Mouse (Mus musculus) lung, postnatal 36 days (tissue): ENCODE results near the gene Cryab.

Source experiments
- DNase-seq: peaks from one replicate; pipeline ENCODE4 v3.0.0; 2022; ENCODE audit warnings: mixed read lengths

Gene Cryab

GRCm38 (mm10) chr9:50751323-50751722 is at the start of gene Cryab:
Gene Cryab, plus strand, starts transcription at chr9:50751325.
- DNase-seq: no peak

DNA sequence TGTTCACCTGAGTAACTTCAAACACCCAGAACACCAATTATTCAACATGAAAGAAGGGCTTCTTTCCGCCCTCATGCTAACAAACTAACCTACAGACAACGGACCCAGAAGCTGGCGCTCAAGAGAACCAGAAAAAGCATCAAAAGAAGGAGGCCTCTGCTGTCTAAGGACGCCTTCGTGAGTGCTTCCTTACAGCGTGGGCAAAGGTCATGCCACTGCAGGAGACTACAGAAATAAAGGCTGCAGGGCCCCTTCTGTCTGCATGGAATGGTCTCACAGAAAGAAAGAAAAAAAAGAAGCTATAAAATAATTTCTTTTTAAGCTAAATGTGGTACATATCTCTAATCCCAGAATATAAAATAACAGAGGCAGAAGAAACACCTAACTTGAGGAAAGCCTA is 46.2 kb upstream of the Cryab start:
- DNase-seq: no peak

DNA sequence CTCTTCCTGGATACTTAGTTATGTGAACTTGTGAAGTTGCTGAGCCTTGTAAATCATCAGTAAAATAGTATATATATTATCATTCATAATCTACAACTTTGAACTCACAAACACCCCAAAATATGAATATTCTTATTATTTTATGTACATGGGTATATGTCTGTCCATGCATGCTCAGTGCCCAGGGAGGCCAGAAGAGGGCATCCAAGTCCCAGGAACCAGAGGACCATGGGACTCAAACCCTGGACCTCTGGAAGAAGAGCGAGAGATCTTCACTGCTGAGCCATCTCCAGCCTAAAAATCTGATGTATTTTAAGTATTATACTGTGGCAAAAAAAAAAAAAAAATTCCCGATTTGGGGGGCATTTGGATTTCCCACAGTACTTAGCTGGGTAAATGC is 42.0 kb upstream of the Cryab start:
- peak; percentile 47 for DNase-seq

DNA sequence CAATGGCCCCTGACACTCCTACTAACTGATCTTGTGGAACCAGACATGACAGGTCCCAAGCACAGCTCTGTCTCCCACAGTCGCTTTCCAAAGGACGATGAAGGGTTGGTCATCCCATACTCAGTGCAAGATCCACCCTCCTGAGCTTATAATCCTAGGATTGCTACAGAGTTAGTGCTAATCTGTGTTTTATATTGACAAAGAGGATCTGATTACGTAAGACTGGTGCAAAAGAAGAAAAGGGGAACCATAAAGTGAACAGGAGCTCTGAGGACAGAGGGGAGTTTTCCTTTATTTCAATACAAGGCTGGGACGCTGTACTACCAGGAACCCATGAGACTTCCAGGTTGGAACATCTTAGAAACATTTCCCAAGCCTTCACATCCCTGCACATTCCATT is 39.8 kb upstream of the Cryab start:
- DNase-seq: no peak

GRCm38 (mm10) chr9:50714188-50714587 is 36.9 kb upstream of the Cryab start:
- DNase-seq: peak; percentile 32

GRCm38 (mm10) chr9:50718878-50719277 is 32.2 kb upstream of the Cryab start:
- DNase-seq: no peak

- no peak for DNase-seq
Observed at GRCm38 (mm10) chr9:50721061-50721460, 30.1 kb upstream of the Cryab start.

GRCm38 (mm10) chr9:50722451-50722911 is 28.6 kb upstream of the Cryab start:
- DNase-seq: no peak

- DNase-seq: peak; percentile 91
Observed at GRCm38 (mm10) chr9:50723406-50723805, 27.7 kb upstream of the Cryab start.

DNA sequence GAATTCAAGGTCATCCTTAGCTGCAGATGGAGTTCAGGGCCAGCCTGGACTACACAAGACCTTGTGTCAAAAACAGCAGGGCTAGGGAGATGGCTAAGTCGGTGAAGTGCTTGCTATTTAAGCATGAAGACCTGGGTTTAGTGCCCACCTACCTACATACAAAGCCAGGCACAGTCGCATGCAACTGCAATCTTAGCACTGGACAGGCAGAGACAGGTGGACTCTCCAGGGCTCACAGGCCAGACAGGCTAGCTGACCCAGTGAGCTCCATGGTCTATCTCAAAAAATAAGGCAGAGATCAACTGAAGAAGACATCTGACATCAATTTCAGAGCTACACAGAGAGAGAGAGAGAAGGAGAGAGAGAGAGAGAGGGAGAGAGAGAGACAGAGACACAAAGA is 27.0 kb upstream of the Cryab start:
- DNase-seq: no peak

- DNase-seq: no peak
Observed at GRCm38 (mm10) chr9:50724661-50725330, 26.3 kb upstream of the Cryab start.

DNA sequence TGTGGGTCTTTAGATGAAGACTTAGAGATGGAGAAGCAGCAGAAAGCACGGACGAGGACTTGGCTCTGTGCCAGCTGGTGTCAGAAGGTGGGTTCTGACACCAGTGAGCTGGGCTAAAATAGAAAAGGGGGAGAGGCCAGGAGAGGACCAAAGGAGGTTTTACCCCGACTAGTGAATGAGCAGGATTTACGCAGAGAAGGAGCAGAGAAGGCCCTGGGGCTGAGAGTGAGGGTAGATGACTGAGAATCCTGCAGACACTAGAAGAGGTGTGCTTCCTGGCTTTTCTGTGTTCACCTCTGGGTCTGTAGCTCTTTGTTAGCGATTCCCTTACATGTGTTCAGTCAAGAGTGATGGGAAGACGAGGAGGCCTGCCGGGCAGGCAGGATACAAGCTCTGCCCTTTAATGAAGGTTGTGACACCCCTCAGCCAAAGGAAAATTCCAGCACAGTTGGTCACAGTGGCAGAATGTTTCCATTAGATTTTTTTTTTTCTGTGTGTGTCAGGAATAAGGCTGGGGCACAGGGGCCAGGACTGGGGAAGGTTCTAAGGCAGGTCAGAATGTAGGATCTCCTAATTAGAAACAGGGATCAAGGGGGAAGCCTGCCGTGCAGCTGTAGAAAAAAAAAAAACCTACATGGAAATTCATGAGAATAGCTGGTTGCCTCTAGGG is 25.1 kb upstream of the Cryab start:
- DNase-seq: no peak

DNA sequence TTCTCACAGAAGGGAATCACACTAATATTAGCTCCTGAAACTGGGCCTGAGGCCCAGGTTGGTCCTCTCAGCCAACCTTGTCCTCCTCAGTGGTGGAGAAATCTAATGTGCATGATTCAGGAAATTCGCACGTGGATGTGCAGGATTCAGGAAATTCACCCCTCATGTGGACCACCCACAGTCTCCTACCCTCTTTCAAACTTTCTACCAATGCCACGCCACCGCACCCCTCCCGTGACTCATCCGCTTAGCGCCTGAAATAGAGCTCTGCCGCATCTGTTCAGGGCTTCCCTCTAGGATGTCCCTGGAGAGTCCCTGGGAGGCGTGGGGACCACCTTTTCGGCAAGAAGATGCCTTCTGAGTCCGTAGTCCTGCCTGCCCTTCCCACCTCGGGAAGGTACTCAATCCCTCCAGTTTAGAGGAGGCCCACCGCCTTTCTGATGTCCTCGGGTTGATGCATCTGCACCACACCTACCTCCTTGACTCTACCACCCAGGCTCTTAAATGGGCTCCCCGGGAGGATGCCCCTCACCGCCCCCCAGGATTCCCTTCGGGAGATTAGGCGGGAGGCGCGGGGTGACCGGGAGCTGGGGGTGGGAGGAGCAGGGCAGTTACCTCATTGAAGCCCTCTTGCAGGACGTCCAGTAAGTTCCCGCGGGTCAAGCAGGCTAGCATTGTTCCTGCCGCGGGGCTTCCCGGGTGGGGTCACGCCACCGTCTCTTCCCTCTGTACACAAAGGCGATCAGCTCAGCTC is 23.8 kb upstream of the Cryab start:
- DNase-seq: no peak

DNA sequence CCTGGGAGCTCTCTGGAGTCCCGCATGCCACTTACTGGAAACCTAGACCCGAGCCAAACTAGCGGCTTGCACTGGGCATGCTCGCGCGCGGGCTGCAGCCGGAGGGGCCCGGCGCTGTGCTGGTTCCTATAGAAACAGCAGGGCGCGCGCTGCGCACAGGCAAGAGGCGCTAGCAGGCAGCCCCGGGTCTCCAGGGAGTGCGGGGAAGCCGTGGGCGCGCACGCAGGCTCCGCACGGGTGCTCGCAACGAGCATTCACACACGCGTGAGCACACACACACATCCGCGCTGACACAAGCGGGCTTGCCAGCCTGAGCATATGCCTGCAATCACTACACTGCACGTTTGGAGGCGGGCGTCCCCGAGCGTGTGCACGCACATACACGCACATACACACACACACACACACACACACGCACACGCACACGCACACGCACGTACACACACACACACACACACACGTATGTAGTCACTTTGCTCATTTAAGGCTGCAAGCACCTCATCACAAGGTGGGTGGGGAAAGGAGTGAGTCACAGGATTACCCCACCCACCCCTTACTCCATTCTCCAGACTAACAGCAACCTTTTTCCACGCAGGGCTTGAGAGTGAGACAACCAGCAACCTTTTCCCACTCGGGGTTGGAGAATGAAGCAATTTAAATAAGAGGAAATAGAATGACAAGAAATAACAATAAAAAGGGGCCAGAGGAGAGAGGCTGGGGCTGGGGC is 23.0 kb upstream of the Cryab start:
- DNase-seq: peak; percentile 59

GRCm38 (mm10) chr9:50729600-50729999 is 21.5 kb upstream of the Cryab start:
- DNase-seq: no peak

- DNase-seq: no peak
Observed at GRCm38 (mm10) chr9:50732560-50732959, 18.6 kb upstream of the Cryab start.

DNA sequence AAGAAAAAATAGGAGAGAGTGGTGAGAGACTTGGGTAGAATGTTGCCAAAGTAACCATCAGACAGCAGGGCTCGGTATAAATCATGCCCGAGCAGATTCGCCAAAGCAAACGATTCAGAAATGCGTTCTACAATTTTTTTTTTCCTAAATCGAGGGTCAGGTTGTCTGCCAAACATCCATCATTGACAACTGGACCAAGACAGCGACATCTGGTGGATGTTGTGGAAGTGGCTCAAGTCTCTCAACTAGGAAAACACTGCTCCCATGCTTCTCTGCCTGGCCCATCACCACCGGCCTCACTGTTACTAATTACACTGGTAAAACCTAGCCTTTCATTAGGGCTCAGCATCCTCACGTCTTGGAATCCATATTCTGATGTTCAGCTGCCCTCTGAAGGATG is 16.1 kb upstream of the Cryab start:
- peak; percentile 87 for DNase-seq

DNA sequence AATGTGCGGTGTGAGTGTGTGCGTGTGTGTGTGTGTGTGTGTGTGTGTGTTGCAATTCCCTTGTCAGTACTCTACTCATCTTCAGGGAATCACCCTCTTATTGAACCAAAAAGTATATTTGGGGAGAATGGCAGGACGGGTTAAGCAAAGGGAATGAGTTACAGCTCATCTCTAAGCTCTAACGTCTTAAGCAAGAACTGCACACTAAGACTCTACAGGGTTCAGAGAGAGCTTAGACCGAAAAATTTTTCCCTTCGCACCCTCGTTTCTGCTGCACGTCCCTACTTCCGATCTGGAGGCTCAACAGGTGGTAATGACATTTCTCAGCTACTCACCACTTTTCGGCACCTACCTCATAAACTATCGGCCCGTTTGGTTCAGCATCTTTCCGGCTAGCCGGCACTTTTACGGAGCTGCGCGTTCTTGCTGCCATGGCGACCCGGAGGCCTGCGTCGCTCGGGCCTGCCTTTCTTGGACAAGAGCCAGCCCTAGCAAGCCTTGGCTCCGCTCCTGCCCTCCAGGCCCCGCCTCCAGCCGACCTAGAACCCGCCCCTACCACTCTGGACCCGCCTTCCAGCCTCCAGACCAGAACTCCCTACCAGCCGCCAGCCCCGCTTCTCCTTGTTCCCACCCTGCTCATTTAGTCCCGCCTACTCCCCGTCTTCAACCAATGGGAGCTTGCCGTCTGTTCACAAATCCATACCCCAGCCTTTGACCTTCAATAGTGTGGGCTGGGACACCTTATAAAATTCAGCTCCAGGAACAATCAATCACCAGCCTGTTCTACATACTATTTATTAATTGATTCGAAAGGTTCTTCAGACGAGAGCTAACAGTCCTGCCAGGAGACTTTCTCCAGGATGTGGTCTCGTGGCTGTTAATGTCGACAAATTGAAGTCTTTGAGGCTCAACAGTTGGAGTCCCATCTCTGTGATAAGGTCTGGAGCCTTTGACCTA is 11.9 kb upstream of the Cryab start, which contains the start of gene Dixdc1:
Gene Dixdc1 (minus strand): TSS at position 604 of the 957 bp plus-strand sequence.
- peak; percentile 94 for DNase-seq

DNA sequence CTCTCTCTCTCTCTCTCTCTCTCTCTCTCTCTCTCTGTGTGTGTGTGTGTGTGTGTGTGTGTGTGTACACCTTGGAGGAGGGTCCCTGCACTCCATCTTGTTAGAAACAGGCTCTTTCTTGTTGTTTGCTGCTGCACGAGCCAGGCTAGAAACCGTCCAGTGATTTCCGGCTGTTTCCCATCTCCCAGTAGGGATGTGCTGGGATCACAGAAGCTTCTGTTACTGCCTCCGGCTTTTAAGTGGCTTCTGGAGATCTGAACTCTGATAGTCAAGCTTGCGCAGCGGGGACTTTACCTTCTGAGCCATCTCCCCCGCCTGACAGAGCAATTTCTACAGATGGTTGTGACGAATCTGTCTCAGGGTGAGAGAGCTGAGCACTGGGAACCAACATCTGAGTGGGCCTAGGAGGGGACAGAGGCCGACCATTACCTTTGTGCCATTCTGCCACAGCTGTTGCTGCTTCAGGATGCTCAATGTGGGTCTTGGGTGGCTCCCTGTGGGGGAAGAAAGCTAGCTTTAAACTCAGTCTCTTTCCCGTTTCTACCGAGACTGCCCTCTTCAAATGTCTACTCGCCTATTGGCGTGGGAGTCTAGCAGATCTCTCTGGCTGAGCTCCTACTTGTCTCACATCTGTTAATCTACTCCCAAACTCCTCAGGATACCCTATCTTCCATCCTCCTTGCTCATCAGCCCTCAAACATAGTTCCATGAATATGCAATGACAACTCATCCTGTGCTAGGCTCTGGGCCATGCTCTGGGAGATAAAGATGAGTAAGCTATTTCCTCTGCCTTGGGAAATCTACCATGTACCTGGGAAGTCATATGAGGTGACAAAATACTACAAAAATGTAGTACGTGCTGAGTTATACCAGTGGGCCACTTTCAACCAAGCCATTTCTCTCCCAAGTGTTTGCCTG is 10.0 kb upstream of the Cryab start:
- no peak for DNase-seq

DNA sequence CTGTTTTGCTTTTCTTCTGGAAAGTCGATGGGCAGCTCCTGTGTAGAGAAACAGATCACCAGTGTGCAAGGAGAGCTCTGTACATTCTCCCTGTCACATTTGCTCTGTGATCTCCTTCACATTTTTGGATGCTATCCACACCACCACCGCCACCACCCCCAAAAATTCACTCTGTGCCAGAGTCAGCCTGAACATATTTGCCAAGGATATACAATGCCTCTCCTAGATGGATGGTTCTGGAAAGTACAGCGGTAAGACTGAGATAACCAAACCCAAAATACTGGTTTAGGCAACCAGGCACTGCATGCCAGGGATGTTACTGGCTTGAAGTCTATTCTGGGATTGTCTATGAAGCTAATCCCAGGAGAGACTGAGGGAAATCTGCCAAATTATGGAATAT is 8.9 kb upstream of the Cryab start:
- no peak for DNase-seq

GRCm38 (mm10) chr9:50742744-50743143 is 8.4 kb upstream of the Cryab start:
- no peak for DNase-seq
